Mouse (Mus musculus): ENCODE data around the gene Wdr25.
"Not testable (repeated sequence)": the region's sequence is repeated elsewhere in the genome, so short reads cannot be mapped to it uniquely, and the experiment has no call there.

Gene Wdr25

GRCm38 (mm10) chr12:108892989-108893714, at the start of gene Wdr25:
TSS of gene Wdr25 (plus strand) at chr12:108893631.
- DNase-seq: peak; percentile 10

GRCm38 (mm10) chr12:108848033-108848432, 45.4 kb upstream of the Wdr25 start:
- DNase-seq: not testable (repeated sequence)

- no peak for DNase-seq
Measured at GRCm38 (mm10) chr12:108849488-108850022, 43.9 kb upstream of the Wdr25 start.

GRCm38 (mm10) chr12:108850129-108850528, 43.3 kb upstream of the Wdr25 start:
- DNase-seq: no peak

- no peak for DNase-seq
Measured at GRCm38 (mm10) chr12:108850886-108851285, 42.5 kb upstream of the Wdr25 start.

- no peak for DNase-seq
Measured at GRCm38 (mm10) chr12:108852822-108853221, 40.6 kb upstream of the Wdr25 start.

GRCm38 (mm10) chr12:108855081-108855480, 38.4 kb upstream of the Wdr25 start:
- no peak for DNase-seq

- DNase-seq: no peak
Measured at GRCm38 (mm10) chr12:108856186-108856585, 37.2 kb upstream of the Wdr25 start.

- DNase-seq: no peak
Measured at GRCm38 (mm10) chr12:108857109-108857508, 36.3 kb upstream of the Wdr25 start.

- DNase-seq: no peak
Measured at GRCm38 (mm10) chr12:108857589-108858184, 35.7 kb upstream of the Wdr25 start.

- DNase-seq: no peak
Measured at GRCm38 (mm10) chr12:108858486-108858885, 34.9 kb upstream of the Wdr25 start.

GRCm38 (mm10) chr12:108865007-108865494, 28.4 kb upstream of the Wdr25 start:
- DNase-seq: no peak

- peak; percentile 37 for DNase-seq
Measured at GRCm38 (mm10) chr12:108869575-108869974, 23.9 kb upstream of the Wdr25 start.

GRCm38 (mm10) chr12:108873122-108873521, 20.3 kb upstream of the Wdr25 start:
- no peak for DNase-seq

GRCm38 (mm10) chr12:108879138-108879537, 14.3 kb upstream of the Wdr25 start:
- no peak for DNase-seq

- no peak for DNase-seq
Measured at GRCm38 (mm10) chr12:108880606-108881005, 12.8 kb upstream of the Wdr25 start.

- DNase-seq: no peak
Measured at GRCm38 (mm10) chr12:108881192-108881591, 12.2 kb upstream of the Wdr25 start.

GRCm38 (mm10) chr12:108882776-108883175, 10.7 kb upstream of the Wdr25 start:
- DNase-seq: no peak

GRCm38 (mm10) chr12:108885906-108886305, 7.5 kb upstream of the Wdr25 start:
- DNase-seq: no peak

GRCm38 (mm10) chr12:108887077-108887476, 6.4 kb upstream of the Wdr25 start:
- DNase-seq: no peak

- DNase-seq: no peak
Measured at GRCm38 (mm10) chr12:108888632-108889031, 4.8 kb upstream of the Wdr25 start.

- peak; percentile 92 for DNase-seq
Measured at GRCm38 (mm10) chr12:108893715-108894431, 442 bp downstream of the Wdr25 start, which contains the start of gene Wars. TSS of gene Wars (minus strand) at chr12:108894174.

- DNase-seq: no peak
Measured at GRCm38 (mm10) chr12:108894432-108894816, 993 bp downstream of the Wdr25 start.
